Mouse (Mus musculus): ENCODE data around the gene Ciao1. TPM values are rescaled to one million over a fixed set of nuclear protein-coding genes. Genes with fewer than 3 reads are reported as not detected.
A peak's percentile ranks its signal among the peaks of the same experiment; 100 is the strongest.

Ciao1 gene
- polyA plus RNA-seq, 1 experiment from 2014 or later, result 53.7 TPM

DNA sequence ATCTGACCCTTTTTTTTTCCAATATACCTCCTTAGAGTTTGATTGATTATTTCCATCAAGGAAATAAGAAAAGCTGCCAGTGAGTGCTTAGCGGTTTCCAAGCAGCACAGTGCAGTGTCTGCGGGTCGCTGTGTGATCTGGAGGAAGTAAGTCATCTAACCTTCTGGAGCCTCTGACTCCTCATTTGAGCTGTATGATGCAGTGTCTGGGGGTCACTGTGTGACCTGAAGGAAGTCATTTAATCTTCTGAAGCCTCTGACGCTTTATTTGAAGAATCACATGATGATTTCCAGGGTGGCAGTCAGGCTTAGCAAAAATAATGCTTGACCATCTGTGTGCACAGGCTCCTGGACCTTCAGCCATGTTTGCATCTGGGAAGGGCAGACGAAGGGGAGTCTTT, 5.2 kb upstream of the Ciao1 start:
- Histone ChIP-seq H3K4me2 (no peak overlapping the region), H3K27me3 (ENCODE audit: control insufficient read depth, insufficient read depth, low read length) (no peaks in the 10 kb centered on the region), H3K4me1 (ENCODE audit: control insufficient read depth, insufficient read depth, low read length) (peaks cover 22% of the 10 kb centered on the region), H3K36me3 (ENCODE audit: control insufficient read depth, insufficient read depth, low read length) (peaks cover 4% of the 10 kb centered on the region), H3K9ac (ENCODE audit: low read depth, low read length) (no peak overlapping the region), H3K27ac (ENCODE audit: low read depth, low read length) (no peak overlapping the region), H3K9me3 (replicated peaks; ENCODE audit: control insufficient read depth, low read length) (no peaks in the 10 kb centered on the region), H3K4me3 (ENCODE audit: low read depth, low read length) (no peak overlapping the region)
- WGBS (ENCODE audit: insufficient replicate concordance), result 79% methylated on average over 5 of the region's 5 CpGs
- ATAC-seq (replicated peaks; ENCODE audit: insufficient number of reproducible peaks, low FRiP score, low TSS enrichment), result no peak

DNA sequence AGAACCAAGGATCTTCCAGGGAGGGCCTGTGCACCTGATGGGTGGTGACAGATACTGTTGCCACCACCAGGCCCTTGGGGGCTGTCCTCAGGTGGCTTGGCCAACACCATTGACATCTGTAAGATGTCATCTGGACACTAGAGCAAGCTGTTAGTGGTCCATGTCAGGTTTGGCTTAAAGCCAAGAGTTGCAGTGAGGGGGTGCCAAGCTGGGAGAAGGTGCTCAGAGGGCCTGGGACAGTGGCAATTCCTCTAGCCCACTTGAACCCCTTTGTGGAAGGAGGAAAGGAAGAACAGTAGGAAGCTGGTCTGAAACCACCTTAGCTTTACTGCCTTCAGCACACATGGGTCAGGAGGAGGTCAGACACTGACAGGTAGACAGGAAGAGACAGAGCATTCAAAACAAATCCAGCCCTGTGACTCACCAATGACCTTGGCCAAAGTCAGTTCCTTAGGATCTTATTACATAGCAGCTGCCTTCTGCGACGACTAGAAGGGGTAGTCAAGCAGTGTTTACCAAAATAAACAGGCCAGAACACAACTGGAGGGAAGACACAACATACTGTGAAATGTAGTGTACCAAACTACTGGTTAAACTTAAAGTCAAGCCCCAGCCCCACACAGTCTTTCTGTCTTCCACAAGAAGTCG, 4.4 kb upstream of the Ciao1 start:
- Histone ChIP-seq H3K4me2 (no peak overlapping the region), H3K4me3 (ENCODE audit: low read depth, low read length) (no peak overlapping the region), H3K9ac (ENCODE audit: low read depth, low read length) (no peak overlapping the region), H3K9me3 (replicated peaks; ENCODE audit: control insufficient read depth, low read length) (no peaks in the 10 kb centered on the region), H3K36me3 (ENCODE audit: control insufficient read depth, insufficient read depth, low read length) (peaks cover under 1% of the 10 kb centered on the region), H3K27ac (ENCODE audit: low read depth, low read length) (peak overlapping the region; percentile 41; the same call in 1 of the 2 replicates), H3K4me1 (ENCODE audit: control insufficient read depth, insufficient read depth, low read length) (peaks cover 22% of the 10 kb centered on the region), H3K27me3 (ENCODE audit: control insufficient read depth, insufficient read depth, low read length) (no peaks in the 10 kb centered on the region)
- WGBS (ENCODE audit: insufficient replicate concordance), result 46% methylated on average over 3 of the region's 3 CpGs
- no peak for ATAC-seq (replicated peaks; ENCODE audit: insufficient number of reproducible peaks, low FRiP score, low TSS enrichment)

DNA sequence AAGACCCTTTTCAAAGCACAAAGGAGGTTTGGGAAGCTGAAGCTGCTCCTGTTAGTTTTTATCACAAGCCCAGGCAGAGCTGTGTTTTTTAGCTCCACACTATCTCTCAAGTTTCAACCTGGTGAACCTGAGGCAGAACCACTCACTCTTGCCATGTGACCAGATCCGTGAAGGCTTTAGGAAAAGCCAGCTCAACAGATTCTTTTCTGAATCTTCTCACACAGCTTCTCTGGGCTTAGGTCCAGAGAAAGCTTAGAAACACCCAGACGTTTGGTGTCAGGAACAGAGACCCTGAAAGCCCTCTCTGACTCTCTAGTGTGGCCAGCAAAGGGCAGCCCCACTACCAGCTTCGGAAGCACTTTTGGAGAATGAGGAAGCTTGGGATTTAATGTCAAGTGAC, 3.8 kb upstream of the Ciao1 start:
- Histone ChIP-seq H3K36me3 (ENCODE audit: control insufficient read depth, insufficient read depth, low read length) (no peaks in the 10 kb centered on the region), H3K4me3 (ENCODE audit: low read depth, low read length) (no peak overlapping the region), H3K9ac (ENCODE audit: low read depth, low read length) (no peak overlapping the region), H3K27me3 (ENCODE audit: control insufficient read depth, insufficient read depth, low read length) (no peaks in the 10 kb centered on the region), H3K4me1 (ENCODE audit: control insufficient read depth, insufficient read depth, low read length) (peaks cover 26% of the 10 kb centered on the region), H3K9me3 (replicated peaks; ENCODE audit: control insufficient read depth, low read length) (no peaks in the 10 kb centered on the region), H3K4me2 (no peak overlapping the region), H3K27ac (ENCODE audit: low read depth, low read length) (peak overlapping the region; percentile 41; the same call in 1 of the 2 replicates)
- 62% methylated on average over 3 of the region's 3 CpGs for WGBS (ENCODE audit: insufficient replicate concordance)
- no peak for ATAC-seq (replicated peaks; ENCODE audit: insufficient number of reproducible peaks, low FRiP score, low TSS enrichment)

DNA sequence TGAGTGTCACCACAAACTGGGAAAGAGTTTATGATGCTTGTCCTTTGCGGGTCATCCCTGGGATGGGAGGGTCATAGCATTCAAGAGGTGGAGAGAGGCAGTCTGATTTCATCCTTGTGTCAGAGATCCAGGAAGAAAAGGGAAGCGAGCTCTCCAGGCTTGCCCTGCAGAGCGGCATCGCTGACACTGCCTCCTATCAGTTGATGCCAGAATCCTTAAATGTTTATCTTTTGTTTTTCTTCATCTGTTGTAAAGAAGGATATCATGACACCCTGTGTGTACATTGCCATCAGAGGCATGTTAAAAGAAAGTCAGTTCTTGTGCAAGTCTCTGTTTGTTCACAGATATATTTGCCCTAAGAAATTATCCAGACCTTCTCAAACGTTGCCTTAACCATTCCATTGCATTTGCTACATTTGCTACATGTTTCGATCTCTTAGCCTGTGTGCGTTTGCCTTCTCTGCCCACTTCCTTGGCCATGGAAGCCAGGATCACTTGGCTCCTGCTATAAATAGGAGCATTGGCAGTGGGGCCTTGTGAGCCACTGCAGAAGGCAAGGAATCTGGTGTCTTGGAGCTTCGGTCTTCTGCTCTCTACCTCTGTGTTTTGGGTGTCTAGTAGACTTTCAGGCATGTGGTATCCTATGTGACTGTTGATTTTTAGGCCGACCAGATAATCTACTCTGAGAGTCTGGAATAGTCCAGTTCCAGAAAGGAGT, 2.8 kb upstream of the Ciao1 start:
- Histone ChIP-seq H3K36me3 (ENCODE audit: control insufficient read depth, insufficient read depth, low read length) (peaks cover 4% of the 10 kb centered on the region), H3K27me3 (ENCODE audit: control insufficient read depth, insufficient read depth, low read length) (no peaks in the 10 kb centered on the region), H3K27ac (ENCODE audit: low read depth, low read length) (no peak overlapping the region), H3K4me2 (no peak overlapping the region), H3K4me3 (ENCODE audit: low read depth, low read length) (no peak overlapping the region), H3K9ac (ENCODE audit: low read depth, low read length) (no peak overlapping the region), H3K4me1 (ENCODE audit: control insufficient read depth, insufficient read depth, low read length) (peaks cover 26% of the 10 kb centered on the region), H3K9me3 (replicated peaks; ENCODE audit: control insufficient read depth, low read length) (no peaks in the 10 kb centered on the region)
- 81% methylated on average over 9 of the region's 9 CpGs for WGBS (ENCODE audit: insufficient replicate concordance)
- ATAC-seq (replicated peaks; ENCODE audit: insufficient number of reproducible peaks, low FRiP score, low TSS enrichment), result no peak

DNA sequence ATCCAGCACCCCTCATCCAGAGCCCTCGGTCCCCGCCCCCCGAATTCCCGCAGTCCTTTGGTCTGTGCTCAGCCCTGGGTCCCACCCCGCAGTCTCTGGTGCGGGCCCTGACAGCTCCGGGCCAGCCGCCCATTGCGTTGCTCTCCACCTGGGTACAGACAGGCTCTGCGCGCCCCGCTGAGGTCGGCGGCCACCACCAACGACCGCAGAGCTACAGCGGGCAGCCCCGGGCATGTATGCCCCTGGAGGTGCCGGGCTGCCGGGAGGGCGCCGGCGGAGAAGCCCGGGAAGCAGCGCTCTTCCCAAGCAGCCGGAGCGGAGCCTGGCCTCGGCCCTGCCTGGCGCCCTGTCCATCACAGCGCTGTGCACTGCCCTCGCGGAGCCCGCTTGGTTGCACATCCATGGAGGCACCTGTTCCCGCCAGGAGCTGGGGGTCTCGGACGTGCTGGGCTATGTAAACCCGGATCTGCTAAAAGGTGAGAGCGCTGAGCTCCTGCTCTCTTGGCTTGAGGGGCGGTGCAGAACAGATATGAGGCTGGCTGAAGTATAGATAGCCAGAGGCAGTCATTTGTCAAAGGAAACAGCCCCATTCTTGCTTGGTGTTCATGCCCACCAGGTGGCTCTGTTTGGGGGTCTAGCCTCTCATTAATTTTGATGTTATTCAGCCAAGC, 853 bp upstream of the Ciao1 start:
- peaks cover 26% of the 10 kb centered on the region for H3K4me1 ChIP-seq (ENCODE audit: control insufficient read depth, insufficient read depth, low read length)
- ATAC-seq (replicated peaks; ENCODE audit: insufficient number of reproducible peaks, low FRiP score, low TSS enrichment), result peak; percentile 60

DNA sequence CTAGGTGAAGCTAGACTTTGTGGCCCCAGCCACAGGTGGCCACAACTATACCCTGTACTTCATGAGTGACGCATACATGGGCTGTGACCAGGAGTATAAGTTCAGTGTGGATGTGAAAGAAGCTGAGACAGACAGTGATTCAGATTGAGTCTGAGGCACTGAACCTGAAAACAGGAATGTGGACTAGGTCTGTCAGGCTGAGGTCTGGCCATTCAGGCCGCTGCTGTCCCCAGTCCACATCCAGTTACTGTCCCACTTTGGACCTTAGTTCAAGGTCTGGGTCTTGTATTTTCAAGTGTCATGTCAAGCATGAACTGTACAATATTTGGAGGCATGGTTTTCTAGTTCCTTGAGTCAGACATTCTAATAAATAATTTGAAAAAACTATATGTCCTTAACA, 7.6 kb downstream of the Ciao1 start:
- Histone ChIP-seq H3K4me2 (no peak overlapping the region), H3K36me3 (ENCODE audit: control insufficient read depth, insufficient read depth, low read length) (peaks cover 43% of the 10 kb centered on the region), H3K9ac (ENCODE audit: low read depth, low read length) (no peak overlapping the region), H3K27me3 (ENCODE audit: control insufficient read depth, insufficient read depth, low read length) (no peaks in the 10 kb centered on the region), H3K4me3 (ENCODE audit: low read depth, low read length) (no peak overlapping the region), H3K4me1 (ENCODE audit: control insufficient read depth, insufficient read depth, low read length) (no peaks in the 10 kb centered on the region), H3K9me3 (replicated peaks; ENCODE audit: control insufficient read depth, low read length) (no peaks in the 10 kb centered on the region), H3K27ac (ENCODE audit: low read depth, low read length) (no peak overlapping the region)
- no peak for ATAC-seq (replicated peaks; ENCODE audit: insufficient number of reproducible peaks, low FRiP score, low TSS enrichment)
- 93% methylated on average over 2 of the region's 2 CpGs for WGBS (ENCODE audit: insufficient replicate concordance)

More for the DNA sequence above, 853 bp upstream of the Ciao1 start:
- Histone ChIP-seq H3K9ac (ENCODE audit: low read depth, low read length) (peak overlapping the region; percentile 87), H3K9me3 (replicated peaks; ENCODE audit: control insufficient read depth, low read length) (no peaks in the 10 kb centered on the region), H3K27ac (ENCODE audit: low read depth, low read length) (peak overlapping the region; percentile 64), H3K4me2 (peak overlapping the region; percentile 78), H3K4me3 (ENCODE audit: low read depth, low read length) (peak overlapping the region; percentile 92), H3K36me3 (ENCODE audit: control insufficient read depth, insufficient read depth, low read length) (peaks cover 15% of the 10 kb centered on the region), H3K27me3 (ENCODE audit: control insufficient read depth, insufficient read depth, low read length) (no peaks in the 10 kb centered on the region)
- 1% methylated on average over 34 of the region's 39 CpGs for WGBS (ENCODE audit: insufficient replicate concordance)

DNA sequence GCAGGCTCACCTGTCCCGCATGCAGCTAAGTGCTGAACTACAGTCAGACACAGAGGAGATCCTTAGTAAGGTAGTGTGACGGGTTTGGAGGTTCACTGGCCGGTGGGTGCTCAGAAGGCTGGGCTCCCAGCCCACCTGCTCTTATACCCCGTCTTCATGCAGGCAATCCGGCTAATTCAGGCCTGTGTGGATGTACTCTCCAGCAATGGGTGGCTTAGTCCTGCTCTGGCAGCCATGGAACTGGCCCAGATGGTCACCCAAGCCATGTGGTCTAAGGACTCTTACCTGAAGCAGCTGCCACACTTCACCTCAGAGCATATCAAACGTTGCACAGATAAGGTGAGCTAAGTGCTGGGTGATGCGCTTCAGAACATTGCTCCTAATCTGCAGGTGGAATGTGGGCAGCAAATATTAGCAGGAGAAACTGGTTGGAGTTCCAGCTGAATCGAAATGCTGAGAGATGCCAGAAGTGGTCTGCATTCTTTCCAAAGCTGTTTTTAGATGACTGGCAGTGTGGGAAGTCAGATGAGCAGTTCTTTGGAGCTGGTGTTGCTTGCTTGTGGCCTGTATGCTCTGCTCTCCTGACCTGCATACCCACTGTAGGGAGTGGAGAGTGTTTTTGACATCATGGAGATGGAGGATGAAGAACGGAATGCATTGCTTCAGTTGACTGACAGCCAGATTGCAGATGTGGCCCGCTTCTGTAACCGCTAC, 9.6 kb downstream of the Ciao1 start:
- Histone ChIP-seq H3K27me3 (ENCODE audit: control insufficient read depth, insufficient read depth, low read length) (no peaks in the 10 kb centered on the region), H3K27ac (ENCODE audit: low read depth, low read length) (0 out of 2 replicates have a peak overlapping the region, but pooled peaks have one; percentile 3), H3K36me3 (ENCODE audit: control insufficient read depth, insufficient read depth, low read length) (peaks cover 47% of the 10 kb centered on the region), H3K4me3 (ENCODE audit: low read depth, low read length) (no peak overlapping the region), H3K9me3 (replicated peaks; ENCODE audit: control insufficient read depth, low read length) (no peaks in the 10 kb centered on the region), H3K9ac (ENCODE audit: low read depth, low read length) (no peak overlapping the region), H3K4me2 (no peak overlapping the region), H3K4me1 (ENCODE audit: control insufficient read depth, insufficient read depth, low read length) (no peaks in the 10 kb centered on the region)
- no peak for ATAC-seq (replicated peaks; ENCODE audit: insufficient number of reproducible peaks, low FRiP score, low TSS enrichment)
- 82% methylated on average over 11 of the region's 11 CpGs for WGBS (ENCODE audit: insufficient replicate concordance)

DNA sequence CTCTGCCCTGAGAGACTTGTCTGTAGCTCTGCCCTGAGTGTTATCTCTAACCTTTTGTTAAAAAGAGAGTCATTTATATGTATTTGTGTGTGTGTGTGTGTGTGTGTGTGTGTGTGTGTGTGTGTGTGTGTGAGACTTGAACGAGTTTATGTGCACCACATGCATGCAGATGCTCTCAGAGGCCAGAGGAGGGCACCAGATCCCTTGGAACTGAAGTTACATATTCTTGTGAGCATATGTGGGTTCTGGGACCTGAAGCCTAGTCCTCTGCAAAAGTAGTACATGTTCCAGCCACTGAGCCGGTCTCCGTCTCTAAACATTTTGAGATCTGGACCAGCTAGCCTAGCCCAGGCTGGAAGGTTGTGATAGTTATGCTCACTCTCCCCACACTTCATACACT, 22.4 kb downstream of the Ciao1 start:
- no peaks in the 10 kb centered on the region for H3K4me1 ChIP-seq (ENCODE audit: control insufficient read depth, insufficient read depth, low read length)
- H3K9me3 ChIP-seq (replicated peaks; ENCODE audit: control insufficient read depth, low read length), result no peaks in the 10 kb centered on the region
- no peak overlapping the region for H3K4me3 ChIP-seq (ENCODE audit: low read depth, low read length)
- 99% methylated on average over 3 of the region's 3 CpGs for WGBS (ENCODE audit: insufficient replicate concordance)
- no peak overlapping the region for H3K27ac ChIP-seq (ENCODE audit: low read depth, low read length)
- no peak overlapping the region for H3K9ac ChIP-seq (ENCODE audit: low read depth, low read length)
- no peak overlapping the region for H3K4me2 ChIP-seq
- H3K27me3 ChIP-seq (ENCODE audit: control insufficient read depth, insufficient read depth, low read length), result no peaks in the 10 kb centered on the region
- ATAC-seq (replicated peaks; ENCODE audit: insufficient number of reproducible peaks, low FRiP score, low TSS enrichment), result no peak
- peaks cover 69% of the 10 kb centered on the region for H3K36me3 ChIP-seq (ENCODE audit: control insufficient read depth, insufficient read depth, low read length)
